Mouse (Mus musculus): ENCODE data around the gene Fgfr2. TPM values are rescaled to one million over a fixed set of nuclear protein-coding genes. Genes with fewer than 3 reads are reported as not detected.

The Fgfr2 gene
- polyA plus RNA-seq (2014; fragmentation: Illumina TruSeq; extraction: RNeasy Lipid Tissue Mini Kit (QIAGEN cat#74804); ENCODE audit: low replicate concordance) = 39.7 TPM

GRCm38 (mm10) chr7:133123244-133123998 is at the start of gene Fgfr2:
Fgfr2 (minus strand) TSS chr7:133123350.

GRCm38 (mm10) chr7:133123999-133124700 is 1.0 kb upstream of the Fgfr2 start, which contains the start of gene Ctbp2:
Ctbp2 (minus strand) TSS chr7:133124354.

GRCm38 (mm10) chr7:132930850-132931559 is 192.1 kb downstream of the Fgfr2 start, which contains the start of gene Zranb1:
Zranb1 (plus strand) TSS chr7:132931142.

GRCm38 (mm10) chr7:132859042-132859958 is 263.9 kb downstream of the Fgfr2 start, which contains the start of gene Abraxas2:
Abraxas2 (plus strand) TSS chr7:132859225.

GRCm38 (mm10) chr7:132852173-132852844 is 270.8 kb downstream of the Fgfr2 start, which contains the start of gene Eef1akmt2:
Eef1akmt2 (minus strand) TSS chr7:132852673.

GRCm38 (mm10) chr7:132813416-132814088 is 309.6 kb downstream of the Fgfr2 start, which contains the start of gene Fam53b:
Fam53b (minus strand) TSS chr7:132813886.

GRCm38 (mm10) chr7:132610468-132611318 is 512.5 kb downstream of the Fgfr2 start, which contains the start of gene Lhpp:
Lhpp (plus strand) TSS chr7:132610638.

GRCm38 (mm10) chr7:132599071-132599975 is 523.8 kb downstream of the Fgfr2 start, which contains the start of gene Nkx1-2:
Nkx1-2 (minus strand) TSS chr7:132599637.

GRCm38 (mm10) chr7:132576116-132576650 is 547.0 kb downstream of the Fgfr2 start, which contains the start of gene Oat:
Oat (minus strand) TSS chr7:132576398.

GRCm38 (mm10) chr7:132317036-132317541 is 806.1 kb downstream of the Fgfr2 start, which contains the start of gene Chst15:
Chst15 (minus strand) TSS chr7:132317228.

GRCm38 (mm10) chr7:132154368-132154961 is 968.7 kb downstream of the Fgfr2 start, which contains the start of gene Cpxm2:
Cpxm2 (minus strand) TSS chr7:132154739.

GRCm38 (mm10) chr7:131966023-131966915 is 1156.9 kb downstream of the Fgfr2 start, which contains the start of gene Gpr26:
Gpr26 (plus strand) TSS chr7:131966460.

GRCm38 (mm10) chr7:131559986-131560696 is 1563.0 kb downstream of the Fgfr2 start, which contains the start of gene Bub3:
Bub3 (plus strand) TSS chr7:131560222.

GRCm38 (mm10) chr7:131548473-131548872 is 1574.7 kb downstream of the Fgfr2 start, which contains the start of gene Hmx2:
Hmx2 (plus strand) TSS chr7:131548773.

Data from small intestine, adult 10 weeks (tissue).